Mouse (Mus musculus) brain, embryonic 14.5 days (tissue): ENCODE results near the gene Clspn.

Source experiments
- CTCF ChIP-seq: fragments of 200-500 bp; IDR thresholded peaks from 2 replicates; pipeline ENCODE4 v1.5.1; 2012; ENCODE audit warnings: inconsistent platforms, mild to moderate bottlenecking, moderate library complexity, borderline replicate concordance; ENCODE audit not compliant: insufficient read depth, insufficient read length; ENCODE audit errors: extremely low read depth
- POLR2A ChIP-seq: fragments of 200-500 bp; IDR thresholded peaks from 2 replicates; pipeline ENCODE4 v1.6.1; 2012; ENCODE audit warnings: mild to moderate bottlenecking, inconsistent platforms, borderline replicate concordance; ENCODE audit not compliant: poor library complexity, insufficient read depth, insufficient read length, severe bottlenecking; ENCODE audit errors: extremely low read depth

- TF ChIP-seq POLR2A: no peak
- no peak for TF ChIP-seq CTCF
Measured at GRCm38 (mm10) chr4:126553685-126554084, 3.0 kb upstream of the Clspn start.
